Mouse (Mus musculus) lung, embryonic 14.5 days (tissue): Measurements from ENCODE around the gene Arhgap24. TPM values are rescaled to one million over a fixed set of nuclear protein-coding genes. Genes with fewer than 3 reads are reported as not detected.

Experiments
- ATAC-seq: fragments of 200-750 bp; cut with Nextera tagmentation; 2 replicates; pipeline ENCODE4 v1.8.0; 2017; ENCODE audit warnings: mild to moderate bottlenecking, moderate TSS enrichment, moderate library complexity; ENCODE audit not compliant: insufficient read depth
- DNase-seq: peaks from one replicate; pipeline ENCODE4 v3.0.0-alpha.2; 2015
- H3K27ac ChIP-seq: fragments of 300-500 bp; sonication (generic); 2 replicates; pipeline ENCODE4 v1.5.1; 2014; ENCODE audit warnings: low read depth, mild to moderate bottlenecking, moderate library complexity
- H3K27me3 ChIP-seq: fragments of 300-500 bp; sonication (generic); 2 replicates; pipeline ENCODE4 v1.6.1; 2014; ENCODE audit warnings: low read length, control low read depth; ENCODE audit not compliant: insufficient read depth
- H3K36me3 ChIP-seq: fragments of 300-500 bp; sonication (generic); 2 replicates; pipeline ENCODE4 v1.6.1; 2014; ENCODE audit warnings: control low read depth; ENCODE audit not compliant: insufficient read depth
- H3K4me1 ChIP-seq: fragments of 300-500 bp; sonication (generic); 2 replicates; pipeline ENCODE4 v1.6.1; 2014; ENCODE audit warnings: antibody characterized with exemption, control low read depth; ENCODE audit not compliant: insufficient read depth
- H3K4me2 ChIP-seq: fragments of 300-500 bp; sonication (generic); 2 replicates; pipeline ENCODE4 v1.6.1; 2014; ENCODE audit warnings: mild to moderate bottlenecking
- H3K4me3 ChIP-seq: fragments of 300-500 bp; sonication (generic); 2 replicates; pipeline ENCODE4 v1.5.1; 2014; ENCODE audit warnings: low read depth, low read length
- H3K9ac ChIP-seq: fragments of 300-500 bp; sonication (generic); 2 replicates; pipeline ENCODE4 v1.6.1; 2014
- H3K9me3 ChIP-seq: fragments of 300-500 bp; sonication (generic); 2 replicates; pipeline ENCODE4 v1.6.1; 2016; ENCODE audit warnings: low read depth, low read length, control low read depth
- CTCF ChIP-seq: IDR thresholded peaks from 2 replicates; pipeline ENCODE4 v1.5.1; 2016; ENCODE audit warnings: antibody characterized with exemption, low read depth
- WGBS: fragments of 180-500 bp; shearing (Covaris S2); extraction: QIAGEN DNeasy Blood & Tissue Kit; methylation state at CpG from one replicate; pipeline ENCODE4 v1.1.7; 2014; 5-methylcytosine and 5-hydroxymethylcytosine counted together
- polyA plus RNA-seq: library from polyadenylated mRNA; unstranded; fragments of >200 nt; fragmentation: Nextera tagmentation; extraction: Ambion mirVana; gene quantifications from 2 replicates; pipeline ENCODE4 v1.2.1, GENCODE M21; 2014

Arhgap24 gene
- polyA plus RNA-seq, 1 experiment from 2014 or later: 26.2 TPM

GRCm38 (mm10) chr5:102667754-102668575, 186.8 kb downstream of the Arhgap24 start:
- no peak overlapping the region for H3K4me2 ChIP-seq
- H3K27me3 ChIP-seq: no peaks in the 10 kb centered on the region
- H3K4me1 ChIP-seq: no peaks in the 10 kb centered on the region; the same call in 1 of the 2 replicates
- 83% methylated on average over 9 of the region's 9 CpGs for WGBS
- no peak overlapping the region for H3K27ac ChIP-seq
- no peak for ATAC-seq
- DNase-seq: no peak
- TF ChIP-seq CTCF: no peak
- no peak overlapping the region for H3K9ac ChIP-seq
- no peak overlapping the region for H3K4me3 ChIP-seq
- H3K9me3 ChIP-seq: no peaks in the 10 kb centered on the region
- H3K36me3 ChIP-seq: no peaks in the 10 kb centered on the region

- H3K4me2 ChIP-seq: no peak overlapping the region
- ATAC-seq (no peak), DNase-seq (no peak)
- H3K9ac ChIP-seq: no peak overlapping the region
- H3K27ac ChIP-seq: peak overlapping the region; percentile 80
- 39% methylated on average over 4 of the region's 4 CpGs for WGBS
- no peaks in the 10 kb centered on the region; the same call in 1 of the 2 replicates for H3K4me1 ChIP-seq
- no peak overlapping the region for H3K4me3 ChIP-seq
- H3K9me3 ChIP-seq: no peaks in the 10 kb centered on the region
- no peaks in the 10 kb centered on the region for H3K36me3 ChIP-seq
- no peaks in the 10 kb centered on the region for H3K27me3 ChIP-seq
- no peak for TF ChIP-seq CTCF
Observed at GRCm38 (mm10) chr5:102670206-102670605, 189.0 kb downstream of the Arhgap24 start.

- H3K36me3 ChIP-seq: no peaks in the 10 kb centered on the region
- no peak overlapping the region for H3K9ac ChIP-seq
- WGBS: 27% methylated on average over 5 of the region's 5 CpGs
- peak overlapping the region; percentile 80 for H3K27ac ChIP-seq
- H3K4me1 ChIP-seq: no peaks in the 10 kb centered on the region; the same call in 1 of the 2 replicates
- ATAC-seq (peak; percentile 86), DNase-seq (peak; percentile 83)
- H3K4me3 ChIP-seq: no peak overlapping the region
- no peaks in the 10 kb centered on the region for H3K9me3 ChIP-seq
- no peak for TF ChIP-seq CTCF
- H3K27me3 ChIP-seq: no peaks in the 10 kb centered on the region
- H3K4me2 ChIP-seq: 0 out of 2 replicates have a peak overlapping the region, but pooled peaks have one; percentile 3
Observed at GRCm38 (mm10) chr5:102670731-102671345, 189.6 kb downstream of the Arhgap24 start.

GRCm38 (mm10) chr5:102675326-102675725, 194.1 kb downstream of the Arhgap24 start:
- ATAC-seq (no peak), DNase-seq (no peak)
- H3K4me1 ChIP-seq: no peaks in the 10 kb centered on the region
- H3K9ac ChIP-seq: no peak overlapping the region
- no peak overlapping the region for H3K4me3 ChIP-seq
- no peaks in the 10 kb centered on the region for H3K36me3 ChIP-seq
- WGBS: 64% methylated on average over 2 of the region's 2 CpGs
- H3K27me3 ChIP-seq: no peaks in the 10 kb centered on the region
- no peak overlapping the region for H3K27ac ChIP-seq
- H3K4me2 ChIP-seq: no peak overlapping the region
- TF ChIP-seq CTCF: no peak
- no peaks in the 10 kb centered on the region for H3K9me3 ChIP-seq

- ATAC-seq (no peak), DNase-seq (peak; percentile 37)
- Histone ChIP-seq H3K9ac (no peak overlapping the region), H3K36me3 (no peaks in the 10 kb centered on the region), H3K27me3 (no peaks in the 10 kb centered on the region), H3K4me1 (no peaks in the 10 kb centered on the region), H3K9me3 (no peaks in the 10 kb centered on the region), H3K4me2 (no peak overlapping the region), H3K27ac (no peak overlapping the region), H3K4me3 (no peak overlapping the region)
- TF ChIP-seq CTCF: no peak
- 26% methylated on average over 2 of the region's 2 CpGs for WGBS
Observed at GRCm38 (mm10) chr5:102677176-102677575, 196.0 kb downstream of the Arhgap24 start.

GRCm38 (mm10) chr5:102687673-102688072, 206.5 kb downstream of the Arhgap24 start:
- ATAC-seq: no peak
- no peaks in the 10 kb centered on the region for H3K36me3 ChIP-seq
- WGBS: 66% methylated on average over 5 of the region's 5 CpGs

GRCm38 (mm10) chr5:102692487-102692886, 211.3 kb downstream of the Arhgap24 start:
- DNase-seq (peak; percentile 93), ATAC-seq (peak; percentile 60; the same call in 1 of the 2 replicates)
- Histone ChIP-seq H3K4me3 (no peak overlapping the region), H3K9ac (no peak overlapping the region), H3K9me3 (no peaks in the 10 kb centered on the region), H3K36me3 (no peaks in the 10 kb centered on the region), H3K4me1 (0 out of 2 replicates have a peak, but pooled peaks cover 4% of the 10 kb centered on the region), H3K27ac (no peak overlapping the region), H3K4me2 (no peak overlapping the region), H3K27me3 (no peaks in the 10 kb centered on the region)
- peak; percentile 94 for TF ChIP-seq CTCF
- 10% methylated on average over 4 of the region's 4 CpGs for WGBS

More at GRCm38 (mm10) chr5:102687673-102688072, 206.5 kb downstream of the Arhgap24 start:
- no peak for TF ChIP-seq CTCF
- H3K9ac ChIP-seq: no peak overlapping the region
- no peak overlapping the region for H3K4me2 ChIP-seq
- H3K4me3 ChIP-seq: no peak overlapping the region
- no peaks in the 10 kb centered on the region for H3K27me3 ChIP-seq
- 0 out of 2 replicates have a peak, but pooled peaks cover 4% of the 10 kb centered on the region for H3K4me1 ChIP-seq
- no peaks in the 10 kb centered on the region for H3K9me3 ChIP-seq
- no peak overlapping the region for H3K27ac ChIP-seq
- DNase-seq: no peak
